Mouse (Mus musculus): ENCODE measurements around the gene Cd2.

The Cd2 gene

GRCm38 (mm10) chr3:101228868-101229550, 58.7 kb downstream of the Cd2 start:
- DNase-seq (ENCODE audit: low spot score) = no peak

GRCm38 (mm10) chr3:101228066-101228465, 59.7 kb downstream of the Cd2 start:
- DNase-seq (ENCODE audit: low spot score) = no peak

Measured in ovary, postnatal 10 days (tissue).